Mouse (Mus musculus) cerebellum, adult 8-10 months (tissue): ENCODE data around the gene Spg21.

Experiments used
- DNase-seq: peaks from one replicate; pipeline ENCODE4 v3.0.0; 2022

Gene Spg21

DNA sequence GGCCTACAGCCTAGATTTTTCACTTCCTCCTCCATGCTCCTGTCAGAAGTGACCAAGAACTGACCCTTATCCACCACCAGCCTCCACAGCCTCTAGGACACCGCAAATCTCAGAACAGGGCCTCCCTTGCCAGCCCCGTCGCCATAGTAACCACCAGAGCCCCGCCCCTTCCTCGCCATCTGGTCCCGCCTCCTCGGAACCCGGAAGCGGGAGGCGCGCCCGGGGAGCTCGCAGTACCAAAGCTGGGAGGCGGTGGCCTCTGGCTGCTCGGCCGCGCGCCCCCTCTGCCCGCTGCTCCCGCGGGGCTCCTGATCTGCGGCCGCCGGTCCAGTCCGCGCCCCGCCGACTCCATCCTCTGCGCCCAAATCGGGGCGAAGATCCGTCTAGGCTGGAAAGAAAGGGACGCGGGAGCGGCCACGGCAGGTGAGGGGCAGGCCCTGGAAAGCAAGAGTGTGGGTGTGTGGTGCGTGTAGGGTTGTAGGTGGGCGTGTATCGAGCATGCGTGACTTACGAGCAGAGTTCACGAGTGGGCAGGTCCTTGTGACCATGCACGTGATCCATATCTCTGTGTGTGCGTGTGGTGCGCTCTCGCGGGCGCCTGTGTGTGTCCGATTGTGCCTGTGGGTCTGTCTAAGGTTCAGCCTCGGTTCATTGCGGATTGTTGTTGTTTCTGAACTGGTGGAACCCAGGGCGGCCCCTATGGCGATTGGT lies at the start of gene Spg21:
Gene Spg21 (plus strand): TSS at position 216 of the 711 bp plus-strand sequence.
- DNase-seq, result peak; percentile 96

DNA sequence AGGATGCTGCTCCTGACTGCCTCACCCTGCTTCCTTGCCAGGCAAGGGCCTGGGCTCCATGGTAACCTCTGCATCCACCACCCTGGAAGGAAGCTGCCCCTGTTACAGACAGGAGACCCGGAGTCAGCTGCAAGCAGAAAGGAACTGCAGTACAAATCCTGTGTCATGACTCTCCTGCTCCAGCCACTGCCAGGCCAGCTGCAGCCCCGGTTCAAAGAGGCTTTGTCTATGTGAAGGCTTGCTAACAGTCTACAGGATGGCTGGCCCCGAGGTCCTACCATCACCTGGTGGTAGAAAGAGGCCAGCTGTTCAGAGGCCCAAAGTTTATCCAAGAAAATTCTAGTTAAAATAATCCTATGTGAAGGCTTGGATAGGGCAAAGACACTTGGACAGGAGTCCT lies 49.4 kb upstream of the Spg21 start:
- no peak for DNase-seq

DNA sequence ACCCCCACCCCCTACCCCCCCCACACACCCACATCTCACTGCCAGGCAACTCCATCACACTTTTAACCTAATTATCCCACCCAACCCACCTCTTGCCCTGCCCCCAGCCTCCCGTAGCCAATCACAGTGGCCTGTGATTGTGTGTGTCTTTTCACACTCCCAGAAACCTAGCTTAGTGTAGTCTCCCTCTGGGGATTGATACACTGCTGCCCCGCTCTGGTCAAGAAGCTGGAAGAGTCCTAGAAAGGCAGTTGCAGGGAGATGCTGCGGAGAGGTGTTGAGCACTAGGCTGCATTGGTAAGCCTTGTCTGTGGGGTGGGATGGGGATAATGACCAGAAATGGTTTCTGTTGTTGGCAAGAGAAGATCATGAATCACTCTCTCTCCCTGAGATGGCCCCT lies 43.0 kb upstream of the Spg21 start:
- DNase-seq, result no peak

DNA sequence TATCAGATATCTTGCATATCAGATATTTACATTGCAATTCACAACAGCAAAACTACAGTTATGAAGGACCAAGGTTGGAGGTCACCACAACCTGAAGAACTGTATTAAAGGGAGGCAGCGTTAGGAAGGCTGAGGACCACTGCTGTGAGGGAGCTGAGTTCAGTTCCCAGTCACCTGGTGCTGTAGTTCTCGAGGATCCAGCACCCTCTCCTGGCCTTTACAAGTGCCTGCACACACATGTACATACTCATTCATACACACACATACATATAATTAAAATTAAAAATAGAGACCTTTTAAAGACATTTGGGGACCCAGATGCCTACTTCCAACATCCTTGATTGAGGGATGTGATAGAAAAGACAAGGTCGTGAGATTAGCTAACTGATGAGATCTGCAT lies 41.1 kb upstream of the Spg21 start:
- DNase-seq, result no peak

DNA sequence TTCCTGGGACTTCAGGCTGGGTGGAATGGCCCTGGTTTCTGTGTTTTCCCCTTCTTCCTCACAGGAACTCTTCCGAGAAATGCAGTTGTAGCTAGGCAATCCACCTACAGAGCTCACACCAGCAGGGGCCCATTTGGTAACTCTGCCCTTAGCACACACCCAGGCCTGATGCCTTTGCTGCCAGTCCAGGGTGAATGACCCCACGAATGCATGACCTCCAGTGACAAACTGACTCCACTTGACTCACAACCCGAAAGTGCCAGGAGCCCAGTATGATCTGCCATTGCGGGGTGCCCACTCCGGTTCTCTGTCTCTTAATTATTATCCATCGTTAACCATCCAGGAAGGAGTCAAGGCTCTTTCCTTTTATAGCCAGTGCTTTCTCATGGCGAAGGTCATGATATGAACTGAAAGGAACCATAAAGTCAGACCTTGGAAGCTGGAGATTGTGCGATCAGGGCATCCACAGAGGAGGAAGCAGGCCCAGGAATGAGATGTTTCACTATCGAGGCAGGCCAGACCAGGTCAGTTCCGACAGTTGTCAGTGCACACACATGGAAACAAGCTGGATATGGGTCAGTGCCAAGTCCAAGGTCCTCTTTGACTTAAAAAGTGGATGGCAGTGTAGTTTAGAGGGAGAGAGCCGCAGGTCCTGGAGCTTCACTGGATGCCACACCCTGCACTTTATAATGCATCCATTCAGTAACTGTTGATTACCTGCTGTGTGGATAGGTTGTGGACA lies 37.8 kb upstream of the Spg21 start, which contains the start of gene Slc51b:
Gene Slc51b (minus strand): TSS at position 196 of the 742 bp plus-strand sequence.
- no peak for DNase-seq

DNA sequence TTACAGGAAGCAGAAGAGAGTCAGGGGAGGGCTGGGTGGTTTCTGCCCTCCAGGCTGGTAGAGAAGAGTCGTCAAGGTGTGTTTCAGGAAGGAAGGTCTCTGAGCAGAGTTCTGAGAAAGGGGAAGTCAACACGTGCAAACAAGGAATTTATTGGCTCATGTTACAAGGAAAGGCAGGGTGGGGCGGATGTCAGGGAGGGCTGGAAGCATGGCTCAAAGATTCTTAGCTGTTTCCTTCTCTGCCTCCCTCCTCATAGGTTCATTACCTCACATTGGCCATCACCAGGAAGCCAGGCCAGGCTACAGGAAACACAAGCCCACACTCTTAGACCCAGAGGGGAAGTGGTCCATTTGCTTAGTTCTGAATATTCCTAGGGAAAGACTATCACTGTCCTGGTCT lies 36.4 kb upstream of the Spg21 start:
- no peak for DNase-seq

DNA sequence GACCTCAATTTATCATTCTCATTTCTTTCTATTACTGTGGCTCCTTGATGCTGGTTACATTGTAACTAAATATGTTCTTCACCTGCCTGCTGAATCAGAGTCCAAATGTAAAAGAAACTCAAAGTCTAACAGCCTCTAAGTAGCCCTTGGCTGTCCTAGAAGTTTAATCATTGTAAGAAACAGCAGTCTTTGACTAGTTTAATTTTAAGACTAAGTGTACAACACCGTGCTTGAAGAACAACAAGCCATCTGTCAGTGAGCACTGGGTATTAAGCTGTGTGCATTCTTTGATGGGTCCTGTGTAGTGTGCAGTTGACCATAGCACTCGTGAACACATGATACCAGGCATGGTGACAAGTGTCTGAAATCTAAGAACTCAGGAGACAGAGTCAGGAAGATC lies 33.2 kb upstream of the Spg21 start:
- DNase-seq, result no peak

DNA sequence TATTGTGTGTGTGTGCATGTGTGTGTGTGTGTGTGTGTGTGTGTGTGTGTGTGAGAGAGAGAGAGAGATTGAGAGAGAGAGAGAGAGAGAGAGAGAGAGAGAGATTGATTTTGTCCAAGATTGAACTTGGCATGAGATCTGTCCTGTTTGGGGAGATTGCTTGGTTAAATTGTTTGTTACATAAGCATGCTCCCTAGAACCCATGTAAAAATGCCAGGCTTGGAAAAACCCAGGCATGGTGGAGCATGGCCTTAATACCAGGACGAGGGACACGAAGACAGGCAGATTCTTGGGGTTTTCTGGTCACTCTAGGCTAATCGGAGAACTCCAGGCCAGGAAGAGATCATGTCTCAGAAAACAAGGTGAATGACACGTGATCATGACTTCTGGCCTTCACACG lies 32.7 kb upstream of the Spg21 start:
- no peak for DNase-seq

DNA sequence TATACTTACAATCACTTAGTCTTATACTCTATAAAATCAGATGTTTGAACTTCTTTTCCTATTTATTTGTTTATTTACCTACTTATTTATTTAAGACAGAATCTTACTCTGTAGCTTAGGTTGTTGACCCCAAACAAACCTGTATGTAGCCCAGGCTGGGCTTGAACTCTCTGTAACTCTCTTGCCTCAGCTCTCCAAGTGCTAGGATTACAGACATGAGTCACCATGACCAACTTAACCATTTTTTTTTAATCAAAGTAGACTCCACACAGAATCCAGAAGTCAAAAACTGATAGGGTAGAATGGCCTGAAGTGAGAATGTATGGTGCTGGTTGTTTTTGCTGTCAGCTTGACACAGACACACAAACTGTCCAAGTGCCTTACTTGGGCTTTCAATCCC lies 30.3 kb upstream of the Spg21 start:
- no peak for DNase-seq

DNA sequence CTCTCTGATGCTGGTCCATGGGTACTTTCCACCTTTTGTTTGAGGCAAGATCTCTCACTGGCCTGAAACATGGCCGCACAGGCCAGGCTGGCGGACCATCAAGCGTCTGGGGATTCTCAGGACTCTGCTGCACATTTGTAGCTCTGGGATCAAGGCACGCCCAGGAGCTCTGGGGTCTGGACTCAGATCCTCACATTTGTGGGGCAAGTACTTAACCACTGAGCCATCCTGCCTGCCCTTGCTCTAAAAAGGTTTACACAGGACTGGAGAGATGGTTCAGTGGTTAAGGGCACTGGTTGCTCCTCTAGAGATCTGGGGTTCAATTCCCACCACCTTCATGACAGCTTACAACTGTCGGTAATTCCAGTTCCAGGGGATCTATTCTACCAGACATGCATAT lies 29.8 kb upstream of the Spg21 start:
- DNase-seq, result no peak

DNA sequence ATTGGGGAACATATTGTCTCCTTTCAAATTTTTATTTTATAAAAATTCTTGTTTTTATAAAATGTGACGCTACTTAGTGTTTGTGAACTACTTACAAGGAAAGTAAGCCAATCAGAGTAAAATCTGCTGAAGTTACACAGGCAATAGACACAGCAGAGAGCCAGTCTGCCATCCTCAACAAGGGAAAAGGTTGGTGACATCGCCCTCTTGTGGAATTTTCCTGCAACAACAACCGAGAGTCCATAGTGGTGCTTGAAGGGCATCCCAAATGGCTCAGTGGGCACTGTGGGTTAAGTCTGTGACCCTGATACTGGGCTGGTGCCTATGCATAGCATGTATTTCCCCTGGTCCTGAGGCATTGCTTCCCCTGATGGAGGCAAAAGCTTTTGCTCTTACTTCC lies 28.5 kb upstream of the Spg21 start:
- peak; percentile 75 for DNase-seq

DNA sequence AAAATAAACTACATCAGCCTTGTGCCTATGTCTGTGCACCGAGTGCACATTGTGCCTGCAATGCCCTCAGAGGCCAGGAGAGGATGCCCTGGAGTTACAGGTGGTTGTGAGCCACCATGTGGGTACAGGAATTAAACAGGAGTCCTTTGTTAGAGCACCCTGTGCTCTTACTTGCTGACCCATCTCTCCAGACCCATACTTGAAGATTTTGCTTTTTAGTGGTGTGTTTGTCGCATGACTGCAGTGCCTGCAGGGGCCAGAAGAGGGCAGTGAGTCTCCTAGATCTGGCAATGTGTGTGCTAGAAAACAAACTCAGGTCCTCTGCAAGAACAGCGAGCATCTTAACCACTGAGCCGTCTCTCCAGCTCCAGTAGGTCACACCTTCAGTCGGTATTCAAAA lies 26.6 kb upstream of the Spg21 start:
- peak; percentile 19 for DNase-seq

DNA sequence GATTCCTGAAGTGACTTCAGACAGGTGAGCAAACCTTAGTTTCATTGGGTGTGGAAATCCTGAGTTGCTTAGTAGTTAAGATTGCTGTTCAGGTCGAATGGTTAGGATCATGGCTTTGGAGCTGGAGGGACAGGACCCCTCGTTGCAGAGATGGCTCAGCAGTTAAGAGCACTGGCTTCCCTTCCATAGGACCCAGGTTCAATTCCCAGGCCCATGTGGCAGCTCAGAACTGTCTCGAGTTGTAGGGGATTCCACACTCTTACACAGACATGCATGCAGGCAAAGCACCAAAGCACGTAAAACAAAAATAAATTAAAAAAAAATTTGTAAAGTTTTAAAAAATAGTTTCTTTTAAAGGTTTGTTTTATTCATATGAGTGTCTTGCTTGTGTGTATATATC lies 25.5 kb upstream of the Spg21 start:
- DNase-seq, result no peak

DNA sequence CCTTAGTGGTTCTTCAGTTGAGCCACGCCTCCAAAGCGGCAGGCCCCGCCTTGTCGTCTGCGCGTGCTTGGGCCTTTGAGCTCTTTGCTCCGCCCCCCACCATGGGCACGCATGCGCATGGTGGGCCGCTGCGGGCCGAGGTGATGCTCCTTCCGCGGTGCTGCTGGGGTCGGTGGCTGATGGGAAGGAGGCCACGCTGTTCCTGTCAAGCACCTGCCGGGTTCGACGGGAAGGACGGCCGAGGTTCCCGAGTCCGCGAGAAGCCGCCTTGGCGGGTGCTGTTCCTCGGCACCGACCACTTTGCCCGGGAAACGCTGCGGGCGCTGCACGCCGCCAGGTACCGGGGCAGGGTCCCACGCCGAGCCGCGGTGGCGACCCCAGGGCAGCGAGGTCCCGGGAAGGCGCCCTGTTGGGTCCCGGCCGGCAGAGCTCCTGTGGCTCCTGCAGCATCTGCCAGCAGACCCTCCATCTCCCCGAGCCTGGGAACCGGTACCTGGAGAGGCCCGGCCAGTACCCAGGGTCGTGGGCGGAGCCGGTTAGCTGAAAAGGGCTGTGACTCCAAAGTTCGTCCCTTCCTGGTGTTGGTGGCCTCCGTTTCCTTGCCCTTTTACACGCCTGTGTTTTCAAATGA lies 25.0 kb upstream of the Spg21 start, which contains the start of gene Mtfmt:
Gene Mtfmt (plus strand): TSS at position 112 of the 631 bp plus-strand sequence.
- DNase-seq, result peak; percentile 91

DNA sequence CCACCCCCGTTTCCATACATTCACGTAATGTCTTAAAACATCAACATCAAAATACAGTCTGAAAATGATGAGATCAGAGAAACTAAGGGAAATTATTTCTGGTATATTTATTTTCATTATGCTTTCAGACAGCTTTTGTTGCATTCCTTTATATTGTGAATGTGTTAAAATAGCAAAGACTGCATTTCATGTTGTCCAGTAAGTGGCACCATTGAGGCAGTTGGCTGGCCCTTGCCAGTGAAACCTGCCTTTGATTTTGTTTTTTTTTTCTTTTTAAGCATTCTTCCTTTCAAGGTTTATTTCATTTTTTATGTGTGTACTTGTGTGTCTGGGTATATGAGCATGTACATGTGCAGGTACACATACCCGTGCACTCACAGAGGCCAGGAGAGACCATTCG lies 16.1 kb upstream of the Spg21 start:
- no peak for DNase-seq

DNA sequence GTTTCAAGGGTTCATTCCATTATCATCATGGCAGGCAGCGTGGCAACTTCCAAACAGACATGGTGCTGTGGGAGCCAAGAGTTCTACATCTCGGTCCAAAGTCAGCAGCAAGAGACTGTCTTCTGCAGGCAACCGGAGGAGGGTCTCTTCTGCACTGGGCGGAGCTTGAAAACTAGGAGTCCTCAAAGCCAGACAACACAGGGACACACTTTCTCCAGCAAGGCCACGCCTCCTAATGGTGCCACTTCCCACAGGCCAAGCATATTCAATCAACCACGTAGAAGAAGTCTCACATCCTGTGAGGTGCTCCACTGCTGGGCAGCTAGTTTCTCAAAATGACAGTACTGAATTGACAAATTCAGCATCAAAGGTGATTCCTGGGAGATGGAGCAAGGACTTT lies 12.8 kb upstream of the Spg21 start:
- no peak for DNase-seq

DNA sequence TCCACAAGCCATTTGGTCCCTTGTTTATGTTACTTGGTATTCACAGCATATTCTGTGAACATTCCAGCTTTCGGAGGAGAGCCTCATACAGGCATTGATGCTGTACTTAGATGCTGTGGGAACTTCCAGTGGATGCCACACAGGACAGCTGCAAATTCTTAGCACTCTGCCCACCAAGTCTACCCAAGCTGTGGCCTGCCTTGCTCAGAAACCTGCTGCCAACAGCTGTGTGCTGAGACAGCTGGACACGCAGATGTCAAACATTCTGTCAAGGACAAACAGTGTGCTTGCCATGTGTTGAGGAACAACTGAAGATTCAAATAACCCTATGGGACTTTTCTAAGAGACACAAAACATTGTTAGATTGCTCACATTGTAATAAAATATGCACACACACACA lies 1.8 kb upstream of the Spg21 start:
- no peak for DNase-seq

DNA sequence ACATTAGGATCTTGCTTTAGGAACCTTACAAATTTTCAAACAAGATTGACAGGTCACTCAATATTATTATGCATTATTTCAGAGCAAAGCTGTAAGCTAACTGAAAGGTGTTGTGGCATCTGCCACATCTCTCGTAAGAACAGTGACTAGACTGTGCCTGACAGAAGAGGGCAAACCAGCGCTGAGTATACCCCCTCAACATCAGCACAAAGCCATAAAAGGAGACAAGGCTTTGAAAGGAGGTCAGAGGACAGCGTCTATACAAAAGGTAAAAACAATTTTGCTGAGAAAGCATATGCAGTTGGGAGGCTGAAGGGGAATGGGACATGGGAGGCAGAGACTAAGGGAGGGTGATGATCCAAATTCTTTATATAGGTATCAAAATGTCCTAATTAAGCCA lies 549 bp upstream of the Spg21 start:
- no peak for DNase-seq

DNA sequence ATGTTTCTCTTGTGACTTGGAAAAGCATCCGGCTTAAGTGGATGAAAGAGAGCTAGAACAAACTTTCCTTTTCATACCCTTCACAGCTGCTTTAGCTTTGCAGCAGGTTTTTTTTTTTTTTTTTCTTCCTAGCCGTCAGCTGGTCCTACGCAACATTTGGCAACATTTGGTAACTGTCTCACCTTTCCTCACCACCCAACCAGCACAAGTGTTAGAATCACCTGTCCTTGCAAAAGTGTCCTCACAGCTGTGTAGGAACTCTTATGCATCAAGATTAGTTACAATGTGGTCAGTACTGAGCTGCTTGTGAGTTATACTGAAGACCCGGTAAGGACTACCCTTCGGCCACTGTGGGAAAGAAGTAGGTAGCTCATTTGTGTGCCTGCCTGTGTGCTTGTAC lies 1.8 kb downstream of the Spg21 start:
- no peak for DNase-seq

DNA sequence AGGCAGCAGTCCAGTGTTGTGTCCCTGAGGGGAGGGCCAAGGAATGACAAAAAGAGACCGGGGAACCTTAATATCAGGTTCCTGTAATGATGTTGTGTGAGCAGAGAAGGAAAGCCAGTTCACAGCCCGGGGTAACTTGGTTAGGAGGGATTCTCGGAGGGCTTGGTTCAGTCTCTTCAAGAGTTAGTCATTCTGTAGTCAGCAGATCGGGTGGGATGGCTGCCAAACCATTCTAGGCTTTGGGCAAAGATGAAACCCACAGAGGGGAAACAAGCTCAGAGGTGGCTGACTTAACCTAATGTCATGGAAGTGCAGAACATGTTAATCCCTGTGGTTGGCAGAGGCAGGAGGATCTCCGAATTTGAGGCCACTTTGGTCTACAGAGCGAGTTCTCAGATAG lies 3.4 kb downstream of the Spg21 start:
- no peak for DNase-seq

DNA sequence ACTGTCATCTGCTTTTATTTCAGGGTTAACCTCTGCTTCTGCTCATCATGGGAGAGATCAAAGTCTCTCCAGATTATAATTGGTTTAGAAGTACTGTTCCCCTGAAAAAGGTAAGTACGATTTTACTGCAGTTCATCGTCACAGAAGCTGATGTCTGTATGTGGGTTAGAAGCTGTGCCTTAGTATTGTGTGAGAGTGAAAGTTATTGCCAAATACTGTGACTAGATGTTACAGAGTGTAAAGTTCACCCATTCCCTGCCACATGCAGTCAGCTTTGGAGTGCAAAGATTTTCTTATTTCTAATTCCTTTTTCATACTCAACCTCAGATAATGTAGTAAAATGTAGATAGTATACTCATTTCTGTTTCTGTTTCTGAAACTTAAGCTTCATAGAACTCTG lies 4.5 kb downstream of the Spg21 start:
- DNase-seq, result no peak

DNA sequence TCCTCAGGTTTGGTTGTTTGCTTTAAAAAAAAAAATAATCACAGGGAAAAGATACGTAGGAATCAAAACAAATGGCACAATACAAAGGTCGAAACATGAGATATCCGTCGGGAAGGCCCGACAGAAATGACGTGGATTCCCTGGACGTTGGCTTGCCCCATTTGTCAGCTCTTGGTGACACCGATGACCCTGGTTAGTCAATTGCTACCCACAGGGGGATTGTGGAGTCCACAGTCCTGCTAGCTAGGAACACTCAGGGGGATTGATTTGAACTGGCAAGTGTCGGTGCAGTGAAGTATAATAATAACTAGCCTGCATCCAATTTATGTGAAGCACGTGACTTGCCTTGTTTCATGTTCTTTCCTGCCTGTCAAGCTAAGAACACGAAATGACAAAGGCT lies 6.9 kb downstream of the Spg21 start:
- no peak for DNase-seq

DNA sequence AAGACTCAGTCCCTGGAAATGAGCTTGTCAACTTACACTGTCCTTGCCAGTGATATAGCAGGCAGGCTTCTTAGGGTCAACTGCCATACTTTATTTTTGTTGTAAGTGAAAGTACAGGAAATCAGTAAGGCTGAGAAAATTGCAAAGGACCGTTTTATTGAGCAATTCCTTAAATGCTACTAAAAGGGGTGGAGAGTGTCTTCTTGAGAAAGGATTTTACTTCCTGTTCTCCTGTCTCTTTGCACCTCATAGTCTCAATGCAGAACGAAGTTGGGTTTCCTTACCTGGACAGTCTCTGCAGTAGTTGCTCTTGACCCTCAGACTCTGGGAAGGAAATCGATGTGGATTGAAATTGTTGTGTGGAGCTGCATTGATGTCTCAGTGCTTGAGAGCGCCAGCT lies 12.0 kb downstream of the Spg21 start:
- no peak for DNase-seq

DNA sequence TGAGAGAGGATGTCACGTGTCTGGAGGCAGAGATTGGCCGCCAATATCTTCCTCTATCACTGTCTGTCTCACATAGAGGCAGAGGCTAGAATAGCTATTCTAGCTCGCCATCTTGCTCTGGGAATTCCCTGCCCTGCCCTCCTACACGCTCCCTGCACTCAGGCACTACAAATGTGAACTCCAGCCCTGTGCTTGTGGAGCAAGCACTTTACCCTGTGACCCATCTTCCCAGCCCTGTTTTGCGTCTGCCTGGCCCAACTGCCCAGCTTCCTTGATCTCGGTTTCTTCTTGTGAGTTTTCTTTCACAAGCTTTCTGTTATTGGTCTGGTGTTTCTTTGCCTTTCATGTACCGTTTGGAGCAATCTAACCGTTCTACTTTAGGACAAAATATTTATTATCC lies 18.4 kb downstream of the Spg21 start:
- DNase-seq, result no peak
